Mouse (Mus musculus): ENCODE measurements around the gene Mphosph9. TPM values are rescaled to one million over a fixed set of nuclear protein-coding genes. Genes with fewer than 3 reads are reported as not detected.

Mphosph9 gene
- polyA plus RNA-seq, 1 experiment, result 4.4 TPM

GRCm38 (mm10) chr5:124282854-124283253 lies 44.9 kb downstream of the Mphosph9 start:
- TF ChIP-seq CTCF (IDR thresholded peaks at IDR 0.05; ENCODE audit: extremely low read depth, insufficient read depth, insufficient read length, insufficient replicate concordance), result no peak
- TF ChIP-seq POLR2A (IDR thresholded peaks at IDR 0.05; ENCODE audit: low read depth, low read length), result no peak
- 89% methylated on average over 2 of the region's 2 CpGs for WGBS
- H3K27ac ChIP-seq (ENCODE audit: insufficient read depth, low read length), result no peak overlapping the region
- H3K27me3 ChIP-seq (ENCODE audit: control insufficient read depth, insufficient read depth, low read length), result no peaks in the 10 kb centered on the region
- DNase-seq (ENCODE audit: low read depth in 1 of 2, low spot score in 2 of 2), result no peak
- H3K4me3 ChIP-seq (ENCODE audit: extremely low read depth, insufficient read depth, insufficient read length), result no peak overlapping the region
- peaks cover 23% of the 10 kb centered on the region for H3K36me3 ChIP-seq (ENCODE audit: control insufficient read depth, insufficient read depth, low read length)
- no peaks in the 10 kb centered on the region for H3K4me1 ChIP-seq (ENCODE audit: control insufficient read depth, insufficient read depth, insufficient read length)

GRCm38 (mm10) chr5:124270226-124270625 lies 57.5 kb downstream of the Mphosph9 start:
- Histone ChIP-seq H3K4me1 (ENCODE audit: control insufficient read depth, insufficient read depth, insufficient read length) (no peaks in the 10 kb centered on the region), H3K36me3 (ENCODE audit: control insufficient read depth, insufficient read depth, low read length) (peaks cover 1% of the 10 kb centered on the region; the same call in 1 of the 2 replicates), H3K27ac (ENCODE audit: insufficient read depth, low read length) (no peak overlapping the region), H3K4me3 (ENCODE audit: extremely low read depth, insufficient read depth, insufficient read length) (no peak overlapping the region), H3K27me3 (ENCODE audit: control insufficient read depth, insufficient read depth, low read length) (no peaks in the 10 kb centered on the region)
- WGBS, result 92% methylated on average over 5 of the region's 5 CpGs
- DNase-seq (ENCODE audit: low read depth in 1 of 2, low spot score in 2 of 2), result no peak
- TF ChIP-seq CTCF (IDR thresholded peaks at IDR 0.05; ENCODE audit: extremely low read depth, insufficient read depth, insufficient read length, insufficient replicate concordance) (no peak), POLR2A (IDR thresholded peaks at IDR 0.05; ENCODE audit: low read depth, low read length) (no peak)

- Histone ChIP-seq H3K4me3 (ENCODE audit: extremely low read depth, insufficient read depth, insufficient read length) (no peak overlapping the region), H3K4me1 (ENCODE audit: control insufficient read depth, insufficient read depth, insufficient read length) (no peaks in the 10 kb centered on the region), H3K36me3 (ENCODE audit: control insufficient read depth, insufficient read depth, low read length) (peaks cover 1% of the 10 kb centered on the region; the same call in 1 of the 2 replicates), H3K27ac (ENCODE audit: insufficient read depth, low read length) (no peak overlapping the region), H3K27me3 (ENCODE audit: control insufficient read depth, insufficient read depth, low read length) (no peaks in the 10 kb centered on the region)
- TF ChIP-seq CTCF (IDR thresholded peaks at IDR 0.05; ENCODE audit: extremely low read depth, insufficient read depth, insufficient read length, insufficient replicate concordance), result no peak
- no peak for TF ChIP-seq POLR2A (IDR thresholded peaks at IDR 0.05; ENCODE audit: low read depth, low read length)
- no peak for DNase-seq (ENCODE audit: low read depth in 1 of 2, low spot score in 2 of 2)
- WGBS, result 93% methylated on average over 11 of the region's 11 CpGs
Measured at GRCm38 (mm10) chr5:124269661-124270060, 58.1 kb downstream of the Mphosph9 start.

- H3K4me1 ChIP-seq (ENCODE audit: control insufficient read depth, insufficient read depth, insufficient read length), result no peaks in the 10 kb centered on the region
- peaks cover 5% of the 10 kb centered on the region; the same call in 1 of the 2 replicates for H3K36me3 ChIP-seq (ENCODE audit: control insufficient read depth, insufficient read depth, low read length)
- no peak overlapping the region for H3K4me3 ChIP-seq (ENCODE audit: extremely low read depth, insufficient read depth, insufficient read length)
- H3K27me3 ChIP-seq (ENCODE audit: control insufficient read depth, insufficient read depth, low read length), result no peaks in the 10 kb centered on the region
- DNase-seq (ENCODE audit: low read depth in 1 of 2, low spot score in 2 of 2), result no peak
- no peak for TF ChIP-seq CTCF (IDR thresholded peaks at IDR 0.05; ENCODE audit: extremely low read depth, insufficient read depth, insufficient read length, insufficient replicate concordance)
- no peak for TF ChIP-seq POLR2A (IDR thresholded peaks at IDR 0.05; ENCODE audit: low read depth, low read length)
- H3K27ac ChIP-seq (ENCODE audit: insufficient read depth, low read length), result no peak overlapping the region
- WGBS, result 72% methylated on average over 6 of the region's 6 CpGs
Measured at GRCm38 (mm10) chr5:124267652-124268051, 60.1 kb downstream of the Mphosph9 start.

- no peaks in the 10 kb centered on the region for H3K27me3 ChIP-seq (ENCODE audit: control insufficient read depth, insufficient read depth, low read length)
- H3K36me3 ChIP-seq (ENCODE audit: control insufficient read depth, insufficient read depth, low read length), result peaks cover 6% of the 10 kb centered on the region; the same call in 1 of the 2 replicates
- TF ChIP-seq CTCF (IDR thresholded peaks at IDR 0.05; ENCODE audit: extremely low read depth, insufficient read depth, insufficient read length, insufficient replicate concordance), result no peak
- no peak for TF ChIP-seq POLR2A (IDR thresholded peaks at IDR 0.05; ENCODE audit: low read depth, low read length)
- no peak for DNase-seq (ENCODE audit: low read depth in 1 of 2, low spot score in 2 of 2)
- no peak overlapping the region for H3K4me3 ChIP-seq (ENCODE audit: extremely low read depth, insufficient read depth, insufficient read length)
- no peak overlapping the region for H3K27ac ChIP-seq (ENCODE audit: insufficient read depth, low read length)
- no peaks in the 10 kb centered on the region for H3K4me1 ChIP-seq (ENCODE audit: control insufficient read depth, insufficient read depth, insufficient read length)
- 68% methylated on average over 6 of the region's 6 CpGs for WGBS
Measured at GRCm38 (mm10) chr5:124266821-124267220, 61.0 kb downstream of the Mphosph9 start.

GRCm38 (mm10) chr5:124263246-124263645 lies 64.5 kb downstream of the Mphosph9 start:
- Histone ChIP-seq H3K4me1 (ENCODE audit: control insufficient read depth, insufficient read depth, insufficient read length) (no peaks in the 10 kb centered on the region), H3K27ac (ENCODE audit: insufficient read depth, low read length) (no peak overlapping the region), H3K4me3 (ENCODE audit: extremely low read depth, insufficient read depth, insufficient read length) (no peak overlapping the region), H3K36me3 (ENCODE audit: control insufficient read depth, insufficient read depth, low read length) (peaks cover 14% of the 10 kb centered on the region), H3K27me3 (ENCODE audit: control insufficient read depth, insufficient read depth, low read length) (no peaks in the 10 kb centered on the region)
- TF ChIP-seq CTCF (IDR thresholded peaks at IDR 0.05; ENCODE audit: extremely low read depth, insufficient read depth, insufficient read length, insufficient replicate concordance) (no peak), POLR2A (IDR thresholded peaks at IDR 0.05; ENCODE audit: low read depth, low read length) (no peak)
- 79% methylated on average over 4 of the region's 4 CpGs for WGBS
- DNase-seq (ENCODE audit: low read depth in 1 of 2, low spot score in 2 of 2), result no peak

- TF ChIP-seq POLR2A (IDR thresholded peaks at IDR 0.05; ENCODE audit: low read depth, low read length), result no peak
- no peak for TF ChIP-seq CTCF (IDR thresholded peaks at IDR 0.05; ENCODE audit: extremely low read depth, insufficient read depth, insufficient read length, insufficient replicate concordance)
- peaks cover 16% of the 10 kb centered on the region for H3K36me3 ChIP-seq (ENCODE audit: control insufficient read depth, insufficient read depth, low read length)
Measured at GRCm38 (mm10) chr5:124262090-124262489, 65.7 kb downstream of the Mphosph9 start.

More at GRCm38 (mm10) chr5:124262090-124262489, 65.7 kb downstream of the Mphosph9 start:
- 93% methylated on average over 4 of the region's 4 CpGs for WGBS
- no peak overlapping the region for H3K27ac ChIP-seq (ENCODE audit: insufficient read depth, low read length)
- H3K4me3 ChIP-seq (ENCODE audit: extremely low read depth, insufficient read depth, insufficient read length), result no peak overlapping the region
- H3K27me3 ChIP-seq (ENCODE audit: control insufficient read depth, insufficient read depth, low read length), result no peaks in the 10 kb centered on the region
- H3K4me1 ChIP-seq (ENCODE audit: control insufficient read depth, insufficient read depth, insufficient read length), result no peaks in the 10 kb centered on the region
- no peak for DNase-seq (ENCODE audit: low read depth in 1 of 2, low spot score in 2 of 2)

Data from spleen, adult 2 months (tissue).